In genomic region chr19:24408863-24409564, GRCm38 (mm10) we compare ENCODE assay signal across 23 mouse cellular contexts.
"Had no signal": no experiment of that assay in that cellular context is flagged by ENCODE, and none has a peak within 500 bp of the region (broad histone marks: within the 10 kb centered on the region; RNA-seq: fewer than 3 reads in every experiment).

No protein-coding gene starts in this region.

- H3K36me3 ChIP-seq: kidney, embryonic 15.5 days; limb, embryonic 10.5 days; limb, embryonic 13.5 days; liver, embryonic 12.5 days; liver, embryonic 15.5 days; lung, embryonic 15.5 days; midbrain, embryonic 15.5 days; neural tube, embryonic 12.5 days; neural tube, embryonic 15.5 days had no signal

- H3K9ac ChIP-seq: kidney, embryonic 15.5 days; limb, embryonic 13.5 days; liver, embryonic 12.5 days; liver, embryonic 15.5 days; lung, embryonic 15.5 days; midbrain, embryonic 15.5 days; neural tube, embryonic 12.5 days; neural tube, embryonic 15.5 days had no signal

- H3K4me2 ChIP-seq: kidney, embryonic 15.5 days; limb, embryonic 13.5 days; liver, embryonic 12.5 days; liver, embryonic 15.5 days; lung, embryonic 15.5 days; midbrain, embryonic 11.5 days; midbrain, embryonic 15.5 days; neural tube, embryonic 12.5 days; neural tube, embryonic 15.5 days had no signal

- DNase-seq: kidney, adult 8-10 months; kidney, postnatal 10 days; kidney, postnatal 36 days; layer of hippocampus, adult 9-11 months; liver; lung, adult 18-20 months; lung, postnatal 10 days; lung, postnatal 36 days; retina, postnatal 1 day; right cerebral cortex, postnatal 25 days; spleen, adult 18-20 months; thymus, adult 18-20 months; thymus, postnatal 36 days had no signal

- H3K9me3 ChIP-seq: kidney, embryonic 15.5 days; limb, embryonic 10.5 days; limb, embryonic 13.5 days; liver, embryonic 12.5 days; liver, embryonic 15.5 days; lung, embryonic 15.5 days; midbrain, embryonic 15.5 days; neural tube, embryonic 12.5 days; neural tube, embryonic 15.5 days had no signal

- H3K4me3 ChIP-seq: kidney, embryonic 15.5 days; limb, embryonic 10.5 days; limb, embryonic 13.5 days; liver, embryonic 12.5 days; liver, embryonic 15.5 days; lung, embryonic 15.5 days; midbrain, embryonic 15.5 days; neural tube, embryonic 12.5 days; neural tube, embryonic 15.5 days had no signal

- ATAC-seq: liver, embryonic 12.5 days; midbrain, embryonic 15.5 days had no signal

- H3K4me1 ChIP-seq: kidney, embryonic 15.5 days; limb, embryonic 10.5 days; limb, embryonic 13.5 days; liver, embryonic 12.5 days; liver, embryonic 15.5 days; lung, embryonic 15.5 days; midbrain, embryonic 15.5 days; neural tube, embryonic 12.5 days had no signal

- H3K27ac ChIP-seq: kidney, embryonic 15.5 days; limb, embryonic 10.5 days; limb, embryonic 13.5 days; liver, embryonic 12.5 days; liver, embryonic 15.5 days; lung, embryonic 15.5 days; midbrain, embryonic 15.5 days; neural tube, embryonic 12.5 days; neural tube, embryonic 15.5 days had no signal

- H3K27me3 ChIP-seq: kidney, embryonic 15.5 days; limb, embryonic 13.5 days; liver, embryonic 12.5 days; liver, embryonic 15.5 days; lung, embryonic 15.5 days; midbrain, embryonic 15.5 days; neural tube, embryonic 12.5 days; neural tube, embryonic 15.5 days had no signal
